Mouse (Mus musculus): ENCODE data around the gene Cit. TPM values are rescaled to one million over a fixed set of nuclear protein-coding genes. Genes with fewer than 3 reads are reported as not detected.

Cit gene
- total RNA-seq, 2 experiments from 2014 or later: 7.8 to 11.4 TPM

DNA sequence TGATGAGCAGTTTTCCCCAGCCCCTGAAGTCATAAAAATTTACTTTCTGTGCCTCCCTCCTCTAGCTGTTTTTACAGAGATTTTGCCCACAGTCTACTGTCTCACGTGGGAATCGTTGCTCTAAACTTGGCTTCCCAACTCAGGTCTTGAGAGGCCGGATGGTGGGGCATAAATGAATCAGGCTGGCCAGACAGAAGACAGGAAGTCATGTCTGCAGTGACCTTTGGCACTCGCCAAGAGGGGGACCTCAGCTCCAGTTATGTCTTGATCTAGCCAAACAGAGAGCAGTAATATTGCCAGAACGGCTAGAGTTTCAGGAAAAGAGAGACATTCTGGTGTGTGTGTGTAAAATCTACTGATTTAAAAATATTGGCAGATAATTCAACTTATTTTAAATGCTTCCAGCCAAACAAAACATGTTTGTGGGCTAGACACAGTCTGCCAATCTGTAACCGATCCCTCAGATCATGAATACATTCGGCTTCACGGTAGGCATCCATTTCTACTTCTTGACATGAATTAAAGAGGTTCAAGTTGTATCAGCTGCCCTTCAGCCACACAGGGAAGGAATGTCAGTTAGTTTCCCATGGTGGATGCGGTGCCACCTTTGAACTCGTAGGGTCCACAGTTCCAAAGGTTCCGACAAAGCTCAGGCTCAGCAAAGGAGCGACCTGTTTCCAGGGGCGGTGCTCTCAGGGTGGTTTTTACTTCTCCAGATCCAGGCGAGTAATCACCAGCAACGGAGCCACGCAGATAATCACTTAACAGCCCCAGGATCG lies 5.4 kb downstream of the Cit start:
- DNase-seq: no peak

DNA sequence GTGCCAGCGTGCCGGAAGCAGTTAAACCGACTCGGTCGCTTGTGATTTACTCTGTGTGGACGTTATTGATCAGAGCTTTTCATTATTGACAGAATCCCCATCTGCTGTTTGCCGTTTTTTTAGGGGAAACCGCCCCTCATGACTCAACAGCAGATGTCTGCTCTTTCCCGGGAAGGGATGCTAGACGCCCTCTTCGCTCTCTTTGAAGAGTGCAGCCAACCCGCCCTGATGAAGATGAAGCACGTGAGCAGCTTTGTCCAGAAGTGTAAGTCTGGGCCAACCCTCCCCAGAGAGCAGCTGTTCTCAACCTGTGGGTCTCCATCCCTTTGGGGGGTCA lies 5.9 kb downstream of the Cit start:
- no peak for DNase-seq

DNA sequence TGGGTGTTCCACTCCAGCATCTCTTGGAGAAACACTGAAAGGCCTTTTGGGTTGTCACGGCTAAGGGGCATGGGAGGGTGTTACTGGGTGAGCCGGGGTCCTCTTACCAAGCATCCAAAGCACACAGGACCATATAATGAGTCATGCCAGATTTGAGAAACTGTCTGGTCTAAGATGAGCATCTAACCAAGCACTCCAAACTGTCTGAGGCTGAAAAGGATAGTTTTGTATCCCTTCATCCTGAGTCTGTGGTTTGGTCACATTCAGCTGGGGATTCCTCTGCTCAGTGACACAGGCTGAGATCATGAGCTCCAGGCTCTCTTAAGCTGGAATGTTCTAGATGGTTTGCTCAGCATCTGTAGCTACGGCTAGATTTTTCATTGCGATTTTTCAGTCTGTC lies 7.4 kb downstream of the Cit start:
- DNase-seq: no peak

DNA sequence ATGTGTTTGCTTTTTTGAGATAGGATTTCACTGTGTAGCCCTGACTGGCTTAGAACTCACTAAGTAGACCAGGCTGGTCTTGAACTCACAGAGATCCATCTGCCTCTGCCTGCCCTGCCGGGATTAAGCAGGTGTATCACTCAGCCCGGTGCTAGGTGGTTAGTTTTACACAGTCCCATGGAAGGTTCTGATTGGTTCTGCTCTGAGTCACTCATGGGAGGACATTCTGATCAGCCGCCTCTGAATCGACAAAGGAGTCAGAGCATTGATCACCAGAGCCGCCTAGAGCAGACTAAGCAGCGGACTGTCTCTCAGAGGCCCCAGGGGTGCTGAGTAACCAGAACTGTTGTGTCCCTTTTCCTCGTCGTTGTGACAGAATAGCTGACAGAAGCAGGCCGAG lies 8.6 kb downstream of the Cit start:
- DNase-seq: no peak

GRCm38 (mm10) chr5:115854370-115854769 lies 9.3 kb downstream of the Cit start:
- DNase-seq: no peak

DNA sequence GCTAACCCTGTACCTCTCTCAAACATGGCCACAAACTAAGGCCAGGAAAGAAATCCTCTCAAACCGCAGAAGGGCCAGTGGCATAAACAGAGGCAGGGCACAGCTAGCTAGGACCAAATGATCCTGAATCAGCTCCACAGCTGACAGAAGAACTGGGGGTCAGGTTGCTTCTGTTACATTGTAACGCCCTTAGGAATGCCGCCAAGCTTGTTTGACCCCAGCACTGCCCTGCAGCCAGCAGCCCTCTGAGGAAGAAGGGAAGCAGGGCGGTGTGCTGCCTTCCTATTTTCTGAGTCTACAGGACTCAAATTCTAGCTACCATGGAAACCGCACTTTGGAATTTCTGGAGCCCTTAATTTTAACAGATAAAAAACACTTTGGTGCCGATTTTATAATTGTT lies 13.6 kb downstream of the Cit start:
- no peak for DNase-seq

DNA sequence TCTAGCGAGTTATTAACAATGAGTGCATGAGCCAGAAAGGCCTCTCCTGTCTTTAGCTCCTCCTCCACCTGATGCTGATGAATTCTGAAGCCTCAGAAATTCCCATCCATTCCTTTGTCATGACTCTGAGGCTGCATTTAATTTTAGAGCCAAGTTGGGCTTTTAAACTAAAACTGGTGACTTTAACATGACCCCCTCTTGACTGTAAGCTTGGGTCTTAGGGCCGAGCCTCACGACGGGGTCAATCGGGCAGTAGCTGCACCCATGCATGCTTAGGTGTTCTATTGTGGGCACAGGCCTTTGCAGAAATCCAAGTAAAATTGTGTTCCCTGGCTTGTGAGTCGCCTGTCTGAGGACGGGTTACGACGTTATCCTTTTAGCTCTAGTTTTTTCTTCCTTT lies 14.4 kb downstream of the Cit start:
- DNase-seq: no peak

DNA sequence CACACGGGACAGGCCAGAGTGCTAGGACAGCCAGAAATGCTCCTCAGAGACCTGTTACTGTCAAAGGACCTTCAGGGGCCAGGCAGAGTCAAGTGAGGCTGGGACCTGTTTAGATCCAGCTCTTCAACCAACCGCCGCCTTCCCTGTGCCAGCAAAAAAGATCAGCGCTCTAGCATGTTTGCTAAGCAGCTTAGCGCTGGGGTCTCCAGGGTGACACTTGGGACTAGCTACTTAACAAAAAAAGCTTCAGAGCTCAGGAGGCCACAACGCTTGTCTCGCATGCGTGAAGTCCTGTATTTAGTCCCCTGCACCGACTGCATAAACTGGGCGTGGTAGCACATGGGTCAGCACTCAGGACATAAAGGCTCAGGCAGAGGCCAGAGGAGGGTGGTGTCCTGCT lies 16.9 kb downstream of the Cit start:
- DNase-seq: no peak

GRCm38 (mm10) chr5:115862439-115862838 lies 17.4 kb downstream of the Cit start:
- DNase-seq: no peak

GRCm38 (mm10) chr5:115866296-115866695 lies 21.2 kb downstream of the Cit start:
- DNase-seq: no peak

GRCm38 (mm10) chr5:115868540-115868939 lies 23.5 kb downstream of the Cit start:
- DNase-seq: no peak

GRCm38 (mm10) chr5:115869198-115869597 lies 24.1 kb downstream of the Cit start:
- DNase-seq: no peak

DNA sequence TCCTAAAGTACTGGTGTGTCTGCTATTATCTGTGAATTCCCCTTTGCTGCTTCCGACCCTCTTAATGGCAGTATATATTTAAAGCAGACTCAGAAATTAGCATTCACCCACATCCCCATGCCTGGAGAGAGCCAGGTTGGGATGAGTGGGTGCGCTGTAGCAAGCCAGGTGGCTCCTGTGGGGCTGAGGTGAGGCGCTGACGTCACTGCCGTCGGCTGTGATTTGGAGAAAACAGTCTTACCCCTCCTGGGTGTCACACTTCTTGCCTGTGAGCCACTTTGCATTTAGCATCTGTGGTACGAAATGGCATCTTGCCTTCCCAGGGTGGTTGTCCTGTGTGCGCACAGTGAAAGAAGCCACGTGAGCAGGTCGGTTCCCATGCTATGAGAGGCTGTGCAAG lies 26.1 kb downstream of the Cit start:
- no peak for DNase-seq

- no peak for DNase-seq
Measured at GRCm38 (mm10) chr5:115872106-115872505, 27.0 kb downstream of the Cit start.

- DNase-seq: no peak
Measured at GRCm38 (mm10) chr5:115872956-115873355, 27.9 kb downstream of the Cit start.

GRCm38 (mm10) chr5:115877425-115877824 lies 32.3 kb downstream of the Cit start:
- DNase-seq: no peak

DNA sequence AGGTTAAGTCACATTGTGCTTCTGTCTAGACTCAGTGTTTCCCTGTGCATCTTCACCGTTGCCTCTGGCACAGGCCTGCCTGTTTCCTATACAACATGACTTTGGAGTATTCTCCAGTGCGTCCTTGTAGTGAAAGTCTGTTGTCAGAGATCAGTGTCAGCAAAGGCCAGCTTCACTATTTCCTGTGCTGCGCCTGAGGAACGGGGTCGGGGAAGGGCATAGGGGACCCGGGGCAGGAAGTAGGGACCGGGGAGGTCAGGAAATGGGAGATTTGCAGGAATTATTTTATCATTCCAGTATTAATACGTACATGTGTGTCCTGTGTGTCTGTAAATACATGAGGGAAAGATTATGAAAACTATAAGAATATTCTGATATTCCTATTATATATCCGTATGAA lies 37.1 kb downstream of the Cit start:
- no peak for DNase-seq

DNA sequence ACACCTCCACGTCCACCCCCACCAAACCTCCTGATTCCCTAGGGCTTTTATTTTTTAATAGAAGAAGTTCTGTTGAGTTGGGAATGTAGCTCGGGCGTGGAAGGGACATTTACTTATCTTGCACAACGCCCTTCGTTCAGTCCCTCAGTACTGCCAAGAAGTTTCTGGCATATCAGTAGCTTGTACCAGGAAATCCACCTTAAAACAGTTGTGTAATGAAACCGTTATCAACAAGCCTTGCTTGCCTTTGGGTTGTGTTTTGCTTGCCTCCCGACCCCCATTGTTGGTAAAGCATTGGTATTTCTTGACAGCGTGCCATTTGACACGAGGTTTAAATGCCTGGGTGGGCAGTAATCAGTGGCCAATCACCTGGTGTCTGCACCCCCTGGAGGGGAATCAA lies 39.4 kb downstream of the Cit start:
- DNase-seq: no peak

DNA sequence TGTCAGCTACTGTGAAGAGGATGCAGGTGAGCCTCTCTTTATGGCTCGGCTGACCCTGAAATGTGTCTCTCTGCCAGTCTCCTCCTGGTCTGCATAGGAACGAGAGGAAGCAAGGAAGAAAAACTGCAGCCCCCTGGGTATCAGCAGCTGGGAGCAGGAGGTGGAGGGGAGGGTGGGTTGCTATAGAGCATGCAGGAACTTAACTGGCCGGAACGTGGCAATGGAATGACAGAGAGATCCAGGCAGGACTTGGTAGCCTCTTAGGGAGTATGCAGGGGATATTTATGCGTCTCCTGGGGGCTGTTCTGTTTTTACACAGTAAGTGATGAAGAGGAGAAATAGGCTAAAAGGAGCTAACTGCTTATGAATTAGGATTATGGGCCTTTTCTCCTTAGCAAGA lies 48.7 kb downstream of the Cit start:
- DNase-seq: no peak

- no peak for DNase-seq
Measured at GRCm38 (mm10) chr5:115897036-115897435, 52.0 kb downstream of the Cit start.

- DNase-seq: peak; percentile 33
Measured at GRCm38 (mm10) chr5:115907037-115908009, 62.2 kb downstream of the Cit start.

DNA sequence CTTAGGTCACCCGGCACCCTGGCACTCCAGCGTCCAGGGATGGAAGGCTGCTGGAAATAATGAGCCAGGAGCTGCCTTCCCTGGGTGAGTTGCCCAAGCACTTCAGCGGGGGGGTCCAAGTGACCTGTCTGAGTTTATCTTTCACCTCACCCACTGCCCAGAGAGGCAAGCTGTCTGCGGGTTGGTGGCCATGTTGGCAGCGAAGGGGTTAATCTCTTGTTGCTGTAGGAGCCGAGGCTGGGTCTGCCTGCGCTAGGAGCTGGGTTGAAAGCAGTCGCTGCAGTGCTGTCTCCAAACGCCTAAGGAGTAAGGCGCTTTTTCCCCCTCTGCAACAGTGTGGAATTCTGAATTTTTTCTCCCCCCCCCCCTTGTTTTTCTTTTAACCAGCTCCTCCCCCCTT lies 63.2 kb downstream of the Cit start:
- DNase-seq: no peak

DNA sequence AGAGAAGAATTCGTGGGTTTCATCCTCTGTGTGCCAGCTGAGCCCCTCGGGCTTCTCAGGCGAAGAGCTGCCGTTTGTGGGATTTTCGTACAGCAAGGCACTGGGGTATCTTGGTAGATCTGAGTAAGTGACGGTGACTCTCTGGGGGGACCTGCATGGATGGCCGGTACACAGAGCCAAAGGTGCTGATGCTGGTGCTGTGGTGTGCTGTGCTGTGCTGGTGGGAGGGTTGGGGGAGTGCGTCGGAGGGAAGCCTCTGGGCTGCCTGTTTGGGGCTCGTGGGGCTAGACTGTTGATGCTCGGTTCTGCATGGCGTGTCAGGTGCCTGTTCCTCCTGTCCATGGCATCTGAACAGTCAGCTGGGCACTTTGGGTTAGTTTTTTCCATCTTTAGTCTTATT lies 63.6 kb downstream of the Cit start:
- DNase-seq: no peak

DNA sequence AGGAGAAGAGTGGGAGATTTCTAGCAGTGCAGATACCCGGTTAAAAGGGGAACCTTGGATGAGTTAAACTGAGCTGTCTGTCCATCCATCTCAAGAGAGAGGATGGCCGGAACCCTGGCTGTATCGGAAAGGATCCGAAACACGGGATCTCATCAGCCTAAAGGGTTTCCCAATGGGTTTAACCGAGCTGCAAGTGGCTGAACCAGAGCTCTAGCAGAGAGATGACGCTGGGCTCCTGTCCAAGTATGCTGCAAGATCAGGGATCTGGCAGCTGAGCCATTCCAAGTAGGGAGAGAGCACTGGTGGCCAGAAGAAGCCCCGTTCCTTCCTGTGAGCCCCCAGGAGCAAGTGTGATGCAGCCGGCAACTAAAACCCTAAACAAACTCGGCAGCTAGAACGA lies 64.0 kb downstream of the Cit start:
- peak; percentile 64 for DNase-seq

Data from gastrocnemius, postnatal 10 days (tissue).